Mouse (Mus musculus) lung, postnatal 0 days (tissue): ENCODE data around the gene Ier5.

Source experiments
- CTCF ChIP-seq: IDR thresholded peaks from 2 replicates; pipeline ENCODE4 v1.5.1; 2016; ENCODE audit warnings: antibody characterized with exemption, mild to moderate bottlenecking
- EP300 ChIP-seq: IDR thresholded peaks from 2 replicates; pipeline ENCODE4 v1.6.1; 2016; ENCODE audit warnings: antibody characterized with exemption, mild to moderate bottlenecking, control low read depth

GRCm38 (mm10) chr1:155124397-155124796 is 25.0 kb upstream of the Ier5 start:
- no peak for TF ChIP-seq CTCF
- TF ChIP-seq EP300 = no peak
